Mouse (Mus musculus): Measurements from ENCODE around the gene Gns.

DNA sequence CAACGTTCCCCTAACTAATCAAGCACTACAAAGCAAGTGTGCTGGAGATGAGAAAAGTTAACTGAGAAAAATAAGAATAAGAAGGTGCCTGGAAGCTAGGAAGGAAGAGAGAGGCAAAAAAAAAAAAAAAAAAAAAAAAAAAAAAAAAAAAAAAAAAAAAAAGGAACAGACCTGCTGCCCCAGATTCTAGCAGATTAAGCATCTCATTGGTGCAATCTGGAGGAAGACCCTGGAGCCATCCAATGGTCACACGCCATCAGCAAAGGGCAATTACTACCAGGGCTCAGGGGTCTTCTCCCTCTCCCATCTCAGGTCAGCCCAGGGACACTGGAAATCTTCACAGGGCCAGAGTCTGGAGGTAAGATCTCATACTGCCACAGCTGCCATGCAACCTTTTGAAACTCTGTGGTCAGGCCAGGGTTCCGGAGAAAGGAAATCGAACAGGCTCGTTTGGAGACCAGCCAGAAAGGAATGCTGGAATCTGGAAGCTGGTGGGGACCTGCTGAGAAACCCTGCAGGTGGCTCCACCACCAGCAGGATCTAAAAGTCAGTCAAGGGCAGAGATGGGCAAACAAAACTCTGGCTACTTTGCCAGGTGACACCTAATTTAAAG, 61.7 kb downstream of the Gns start:
- TF ChIP-seq POLR2A (IDR thresholded peaks at IDR 0.05; ENCODE audit: low read depth, low read length) (no peak), CTCF (IDR thresholded peaks at IDR 0.05; ENCODE audit: borderline replicate concordance, insufficient read depth, low read length) (no peak)

All from embryonic fibroblast, embryonic 13.5 days (primary cell).